Mouse (Mus musculus): Measurements from ENCODE around the gene A730009L09Rik.

Gene A730009L09Rik

DNA sequence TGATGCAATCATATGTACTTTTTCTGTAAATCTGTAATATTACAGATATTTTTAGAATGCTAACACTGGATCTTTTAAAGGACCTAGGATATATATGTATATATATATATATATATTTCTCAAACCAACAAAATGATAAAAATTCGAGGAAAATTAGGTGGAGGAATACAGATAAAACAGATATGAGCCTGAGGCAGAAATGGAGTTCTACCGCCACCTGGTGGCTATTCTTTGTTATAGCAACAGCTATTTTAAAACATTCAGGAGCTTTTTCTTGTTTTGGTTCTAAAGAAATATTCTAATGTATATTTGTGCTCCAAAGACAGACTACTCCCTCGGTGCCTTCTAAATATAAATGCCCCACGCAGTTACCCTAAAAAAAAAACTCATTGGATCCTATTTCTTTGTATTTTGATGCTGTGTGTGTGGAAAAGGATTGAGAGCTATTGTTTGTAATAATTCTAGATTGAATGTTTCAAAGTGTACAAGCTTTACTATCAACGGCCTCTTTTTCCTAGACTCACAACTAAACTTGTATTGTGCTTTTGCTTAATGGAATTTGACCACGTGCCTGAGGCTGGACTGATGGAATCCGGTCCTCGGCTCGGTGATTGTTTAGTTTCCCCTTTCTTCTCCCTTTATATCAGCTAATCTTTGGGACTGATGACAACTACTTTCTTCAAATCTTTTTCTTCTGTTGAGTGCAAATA, 44.8 kb downstream of the A730009L09Rik start:
- no peak for DNase-seq (ENCODE audit: low spot score)

DNA sequence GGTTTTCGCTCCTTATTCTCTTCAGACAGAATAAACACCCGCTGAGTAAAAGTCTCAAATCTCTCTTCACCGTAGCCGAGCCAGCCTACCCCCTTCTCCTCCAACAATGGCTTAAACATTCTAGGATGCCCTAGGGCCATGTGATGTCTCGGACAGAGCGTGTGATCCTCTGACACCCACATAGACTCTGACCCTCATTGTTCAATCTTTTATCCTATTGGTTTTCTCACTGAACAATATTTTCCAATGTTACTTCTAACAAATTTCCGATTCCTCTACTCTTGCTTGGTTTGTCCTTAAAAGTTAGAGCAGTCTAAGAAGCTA, 45.3 kb downstream of the A730009L09Rik start:
- DNase-seq (ENCODE audit: low spot score), result no peak

Measured in yolk sac, embryonic 10.5 days (tissue).